ENCODE assay signal across 5 mouse cellular contexts in genomic region chr13:89070132-89070531, GRCm38 (mm10).
DNase-seq lines count a peak whose midpoint lies in the region; ATAC-seq lines count a peak whose summit lies in the region.
"Not testable (repeated sequence)": the region's sequence is repeated elsewhere in the genome, so short reads cannot be mapped to it uniquely, and the experiment has no call there.

No protein-coding gene starts in this region.

- H3K27ac ChIP-seq in heart, embryonic 10.5 days = peak overlapping the region; percentile 36; the same call in 1 of the 2 replicates
- H3K27ac ChIP-seq in heart, embryonic 13.5 days (replicated peaks) = 0 out of 2 replicates have a peak overlapping the region, but pooled peaks have one; percentile 25
- H3K27ac ChIP-seq in heart, embryonic 16.5 days (ENCODE audit: low read length) = not testable (repeated sequence)

- not testable (repeated sequence) for H3K27me3 ChIP-seq in heart, embryonic 10.5 days (ENCODE audit: insufficient read depth, poor library complexity, severe bottlenecking); heart, embryonic 13.5 days (replicated peaks); heart, embryonic 16.5 days (ENCODE audit: control insufficient read depth, insufficient read depth, low read length)

- not testable (repeated sequence) for ATAC-seq in heart, embryonic 13.5 days (ENCODE audit: extremely low read depth, insufficient number of reproducible peaks, low FRiP score, low TSS enrichment)
- ATAC-seq in heart, embryonic 16.5 days (replicated peaks; ENCODE audit: extremely low read depth, insufficient read depth, low FRiP score) = 0 out of 2 replicates have a peak, but pooled peaks have one; percentile 60

- H3K9me3 ChIP-seq in heart, embryonic 10.5 days; heart, embryonic 13.5 days; heart, embryonic 16.5 days (replicated peaks; ENCODE audit: control insufficient read depth, low read length): not testable (repeated sequence)

- not testable (repeated sequence) for H3K9ac ChIP-seq in heart, embryonic 13.5 days; heart, embryonic 16.5 days (ENCODE audit: low read length)

- H3K36me3 ChIP-seq in heart, embryonic 10.5 days; heart, embryonic 13.5 days; heart, embryonic 16.5 days (ENCODE audit: control insufficient read depth, insufficient read depth): not testable (repeated sequence)

- intact Hi-C loops in heart, postnatal 10 days (cut with DNase I) = not testable (repeated sequence)

- peaks cover 16% of the 10 kb centered on the region for H3K4me1 ChIP-seq in heart, embryonic 10.5 days
- H3K4me1 ChIP-seq in heart, embryonic 13.5 days = peaks cover 17% of the 10 kb centered on the region
- not testable (repeated sequence) for H3K4me1 ChIP-seq in heart, embryonic 16.5 days (ENCODE audit: control insufficient read depth, insufficient read depth, low read length)

- not testable (repeated sequence) for H3K4me3 ChIP-seq in heart, embryonic 10.5 days; heart, embryonic 13.5 days; heart, embryonic 16.5 days (ENCODE audit: low read length)

- not testable (repeated sequence) for H3K4me2 ChIP-seq in heart, embryonic 13.5 days; heart, embryonic 16.5 days (ENCODE audit: low read depth, low read length)

- peak; percentile 2 for DNase-seq in 3T3-L1 (ENCODE audit: low read depth, low spot score)
- DNase-seq in heart, embryonic 10.5 days (ENCODE audit: low spot score) = not testable (repeated sequence)
- peak; percentile 7 to 12 for DNase-seq in heart, postnatal 10 days
